Mouse (Mus musculus) right cerebral cortex, adult 18-20 months (tissue): ENCODE results near the gene Smndc1.

Experiments
- DNase-seq: peaks from one replicate; pipeline ENCODE4 v3.0.0; 2022; ENCODE audit warnings: mixed read lengths

Smndc1 gene

GRCm38 (mm10) chr19:53390495-53391007, at the start of gene Smndc1:
Gene Smndc1 (minus strand): TSS chr19:53390578.
- DNase-seq: peak; percentile 100

DNA sequence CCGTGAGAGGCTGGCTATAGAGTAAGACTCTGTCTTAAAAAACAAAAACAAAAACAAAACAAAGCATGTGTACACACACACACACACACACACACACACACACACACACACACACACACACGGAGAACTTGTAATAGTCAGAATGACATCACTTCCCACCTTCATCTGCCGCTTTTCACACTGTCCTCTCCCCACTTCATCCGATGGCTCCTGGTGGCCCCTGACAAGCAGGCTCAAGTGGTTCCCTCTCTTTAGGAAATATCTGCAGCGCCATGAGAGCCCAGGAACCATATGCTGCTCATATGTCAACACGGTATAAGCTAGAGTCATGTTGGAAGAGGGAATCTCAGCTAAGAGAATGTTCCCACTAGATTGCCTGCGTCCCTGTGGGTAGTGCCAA, 49.0 kb upstream of the Smndc1 start:
- no peak for DNase-seq

DNA sequence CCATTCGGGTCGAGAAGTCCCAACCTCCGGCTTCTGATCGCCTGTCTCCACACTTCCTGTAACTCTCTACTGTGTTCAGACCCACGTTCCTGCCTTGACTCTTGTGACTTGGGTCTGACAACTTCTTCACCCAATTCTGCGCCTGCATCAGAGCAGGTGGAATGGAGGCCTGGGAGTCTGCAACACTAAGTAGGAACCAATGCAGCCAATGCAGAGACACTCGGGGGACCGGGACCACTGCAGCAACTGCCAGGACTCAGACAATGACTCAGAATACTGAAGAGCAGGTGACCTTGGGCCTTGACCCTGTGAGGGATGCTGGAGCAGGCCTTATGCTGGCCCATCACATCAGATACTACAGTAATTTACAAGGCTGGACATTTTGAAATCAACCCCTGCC, 47.6 kb upstream of the Smndc1 start:
- DNase-seq: no peak

DNA sequence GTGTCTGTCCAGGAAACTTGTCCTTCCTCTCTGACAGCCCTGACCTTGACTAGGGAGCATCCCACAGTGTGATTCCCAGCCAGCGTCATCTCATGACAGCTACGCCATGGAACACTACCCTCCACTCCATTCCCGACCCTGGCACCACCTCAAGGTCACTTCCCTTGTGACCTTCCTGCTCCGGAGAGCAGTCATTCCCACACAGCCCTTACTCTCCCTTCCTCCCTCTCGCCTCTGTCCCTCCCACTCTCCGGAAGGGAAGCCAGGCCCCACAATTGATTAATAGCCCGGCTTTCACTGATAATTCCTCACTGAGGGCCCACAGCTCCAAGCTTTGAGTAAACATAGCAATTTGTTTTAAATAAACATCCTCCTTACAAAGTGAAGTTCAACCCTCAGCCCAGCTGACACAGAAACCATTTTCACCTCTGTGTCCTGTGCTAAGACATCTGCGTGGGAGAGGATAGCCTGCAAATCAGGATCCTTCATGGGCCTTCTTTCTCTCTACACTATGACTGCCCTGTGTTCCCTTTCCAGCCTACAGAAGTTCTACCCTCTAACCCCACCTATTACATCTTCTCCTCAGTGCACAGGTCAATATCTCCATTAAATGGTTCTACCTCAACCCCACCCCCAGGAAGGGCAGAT, 47.1 kb upstream of the Smndc1 start:
- no peak for DNase-seq

- DNase-seq: no peak
Measured at GRCm38 (mm10) chr19:53433949-53434689, 43.7 kb upstream of the Smndc1 start.

- no peak for DNase-seq
Measured at GRCm38 (mm10) chr19:53431003-53431402, 40.6 kb upstream of the Smndc1 start.

DNA sequence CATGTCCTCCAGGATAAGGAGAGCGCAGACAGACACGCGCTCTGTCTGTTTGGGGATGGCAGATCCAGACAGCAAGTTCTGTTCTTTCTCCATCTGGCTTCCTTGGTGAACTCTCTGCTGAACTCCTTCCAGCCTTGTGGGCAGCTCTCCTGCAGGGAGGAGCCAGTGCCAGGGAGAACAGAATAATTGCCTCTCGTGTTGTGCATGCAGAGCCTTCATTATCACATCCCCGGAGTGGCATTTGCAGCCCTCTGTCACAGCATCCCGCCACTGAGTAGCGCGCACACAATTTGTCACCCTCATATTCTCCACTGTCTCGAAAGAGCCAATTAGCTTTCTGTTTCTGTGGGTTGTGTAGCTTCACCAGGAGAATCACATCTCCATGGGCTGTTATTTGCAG, 40.0 kb upstream of the Smndc1 start:
- peak; percentile 89 for DNase-seq

- peak; percentile 67 for DNase-seq
Measured at GRCm38 (mm10) chr19:53427817-53428216, 37.4 kb upstream of the Smndc1 start.

GRCm38 (mm10) chr19:53427346-53427745, 37.0 kb upstream of the Smndc1 start:
- no peak for DNase-seq

DNA sequence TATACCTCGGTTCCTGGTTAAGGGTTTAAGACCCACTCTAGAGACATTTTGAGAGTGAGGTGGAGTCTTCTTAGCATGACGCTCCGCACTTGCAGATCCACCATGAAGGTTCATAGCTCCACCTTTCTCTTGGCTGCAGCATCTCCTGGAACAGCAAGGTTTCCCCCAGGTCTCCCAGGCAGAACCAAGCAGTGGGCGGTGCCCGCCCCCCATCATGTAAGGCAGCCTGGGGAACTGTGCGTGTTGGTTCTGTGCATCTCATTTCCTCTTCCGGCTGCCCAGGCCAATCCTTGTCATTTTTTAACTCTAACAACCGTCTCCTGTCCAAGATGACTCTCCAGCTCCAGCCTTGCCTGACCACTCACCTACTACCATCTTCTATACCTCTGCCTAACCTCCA, 35.4 kb upstream of the Smndc1 start:
- DNase-seq: no peak

- DNase-seq: no peak
Measured at GRCm38 (mm10) chr19:53424629-53425028, 34.3 kb upstream of the Smndc1 start.

GRCm38 (mm10) chr19:53423816-53424465, 33.6 kb upstream of the Smndc1 start:
- DNase-seq: no peak

DNA sequence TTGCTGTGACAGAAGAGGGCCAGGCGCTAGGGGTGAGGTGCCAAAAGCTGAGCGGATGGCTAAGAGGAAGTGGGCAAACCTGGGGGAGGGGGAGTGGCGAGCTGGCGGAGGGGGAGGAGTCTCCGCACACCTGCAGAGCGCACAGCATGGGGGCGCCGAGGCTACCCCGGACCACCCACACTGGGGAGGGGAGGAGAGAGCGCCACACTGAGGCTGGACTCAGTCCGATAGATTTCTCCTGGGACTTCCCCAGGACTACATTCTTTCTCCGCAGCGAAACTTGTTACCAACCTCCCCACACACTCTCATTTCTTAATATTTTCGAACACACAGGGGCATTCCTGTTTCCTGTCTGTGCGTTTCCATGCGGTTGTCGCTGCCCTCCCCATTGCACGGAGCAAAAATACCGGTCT, 33.0 kb upstream of the Smndc1 start:
- no peak for DNase-seq

GRCm38 (mm10) chr19:53422358-53423308, 32.3 kb upstream of the Smndc1 start:
- DNase-seq: no peak

GRCm38 (mm10) chr19:53421583-53422188, 31.3 kb upstream of the Smndc1 start:
- DNase-seq: no peak

DNA sequence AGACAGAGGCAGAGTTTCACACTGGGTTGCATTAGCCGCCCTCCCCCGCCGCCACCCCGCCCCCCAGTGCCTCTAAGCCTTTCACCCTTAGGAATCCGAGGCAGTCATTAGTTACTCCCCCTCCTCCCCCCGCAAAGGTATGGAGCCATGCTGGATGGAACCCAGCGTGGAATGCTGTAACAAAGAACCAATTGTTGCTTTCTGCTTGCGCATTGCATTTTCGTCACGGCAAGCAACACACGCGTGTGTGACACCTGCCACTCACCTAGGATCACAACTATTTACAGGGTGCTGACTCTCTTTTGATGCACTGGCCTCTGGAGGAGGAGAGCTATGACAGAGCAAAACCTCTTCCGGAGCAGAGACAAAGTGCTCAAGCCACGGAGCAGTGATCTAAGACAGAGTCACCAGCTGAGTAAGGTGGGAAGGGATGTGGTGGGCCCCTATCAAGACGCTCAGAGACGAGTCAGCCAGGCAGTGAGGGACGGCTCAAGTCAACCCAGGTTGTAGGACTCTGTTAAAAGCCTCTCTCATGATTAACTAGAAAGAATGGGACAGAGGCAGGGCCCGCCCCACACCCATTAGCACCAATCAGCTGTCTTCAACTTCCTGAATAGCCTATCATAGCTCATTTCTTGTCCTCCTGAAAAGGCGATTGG, 30.7 kb upstream of the Smndc1 start:
- peak; percentile 63 for DNase-seq

DNA sequence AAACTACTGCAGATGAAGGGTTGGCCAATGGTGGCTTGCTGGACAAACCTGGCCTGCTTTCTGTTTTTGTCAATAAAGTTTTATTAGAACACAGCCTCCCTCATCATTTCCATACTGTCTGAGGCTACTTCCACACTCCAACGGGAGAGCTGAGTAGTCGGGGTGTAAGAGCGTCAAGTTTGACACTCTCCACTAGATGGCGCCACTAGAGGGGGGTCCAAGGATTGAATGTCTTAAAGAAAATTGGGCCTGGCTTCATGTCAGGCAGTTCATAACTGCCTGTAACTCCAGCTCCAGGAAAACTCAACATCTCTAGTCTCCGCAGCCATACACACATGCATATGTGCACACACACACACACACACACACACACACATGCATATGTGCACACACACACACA, 29.5 kb upstream of the Smndc1 start:
- DNase-seq: no peak

DNA sequence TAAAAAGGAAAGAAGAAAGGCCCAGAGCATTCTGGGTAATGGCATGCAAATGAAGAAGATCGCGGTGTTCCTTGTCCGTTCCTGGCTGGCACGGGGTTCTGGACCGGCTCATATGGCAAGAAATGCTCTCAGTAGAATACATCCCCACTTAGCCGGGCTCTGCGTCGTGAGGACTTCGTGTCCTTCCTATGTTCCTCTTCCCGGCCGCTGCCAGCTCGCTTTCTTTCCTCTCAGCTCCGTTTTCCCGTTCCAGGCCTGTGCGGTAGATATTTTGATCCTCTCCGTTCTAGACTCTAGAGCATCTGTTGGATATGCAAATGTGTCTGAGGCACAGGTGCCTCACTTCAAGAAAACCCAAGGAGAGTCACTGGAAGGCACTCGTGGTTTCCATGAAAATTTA, 24.8 kb upstream of the Smndc1 start:
- peak; percentile 57 for DNase-seq

GRCm38 (mm10) chr19:53414650-53415049, 24.3 kb upstream of the Smndc1 start:
- no peak for DNase-seq

- no peak for DNase-seq
Measured at GRCm38 (mm10) chr19:53413617-53414380, 23.4 kb upstream of the Smndc1 start.
